Mouse (Mus musculus) MEL (cell line): Measurements from ENCODE around the gene Tmx1. TPM values are rescaled to one million over a fixed set of nuclear protein-coding genes. Genes with fewer than 3 reads are reported as not detected.

ENCODE experiments used
- DNase-seq: peaks from one replicate; pipeline ENCODE4 v3.0.0; 2011; ENCODE audit warnings: low read depth, low spot score
- H3K27ac ChIP-seq: 2 replicates; pipeline ENCODE4 v1.5.1; 2012; ENCODE audit warnings: low read depth, mild to moderate bottlenecking, control low read depth, low read length, moderate library complexity; ENCODE audit not compliant: control insufficient read depth
- H3K27me3 ChIP-seq, 2 experiments: fragments of 150-350 bp in 1 of 2; sonication (generic) in 1 of 2; 2 replicates each; pipeline ENCODE4 v1.6.1; 2012; ENCODE audit warnings: low read length in 2 of 2, mild to moderate bottlenecking in 2 of 2, improper control_type of control experiment in 1 of 2, moderate library complexity in 1 of 2; ENCODE audit not compliant: insufficient read depth in 2 of 2, control insufficient read depth in 1 of 2
- H3K36me3 ChIP-seq, 2 experiments: 2 replicates each; pipeline ENCODE4 v1.6.1; 2012 to 2014; ENCODE audit warnings: low read length in 2 of 2, improper control_type of control experiment in 1 of 2, inconsistent platforms in 1 of 2, mild to moderate bottlenecking in 1 of 2; ENCODE audit not compliant: insufficient read depth in 2 of 2, control insufficient read depth in 1 of 2
- H3K4me1 ChIP-seq, 2 experiments: fragments of 150-350 bp in 1 of 2; sonication (generic) in 1 of 2; 2 replicates each; pipeline ENCODE4 v1.6.1; 2012; ENCODE audit warnings: low read length in 2 of 2, improper control_type of control experiment in 1 of 2, mild to moderate bottlenecking in 1 of 2; ENCODE audit not compliant: insufficient read depth in 2 of 2, control insufficient read depth in 1 of 2
- H3K4me3 ChIP-seq, 2 experiments: fragments of 150-350 bp in 1 of 2; sonication (generic) in 1 of 2; 2 replicates each; pipeline ENCODE4 v1.5.1; 2012; ENCODE audit warnings: low read depth in 2 of 2, low read length in 2 of 2, mild to moderate bottlenecking in 2 of 2, moderate library complexity in 2 of 2, control low read depth in 1 of 2, improper control_type of control experiment in 1 of 2; ENCODE audit not compliant: control insufficient read depth in 1 of 2, insufficient read depth in 1 of 2
- H3K79me2 ChIP-seq: 2 replicates; pipeline ENCODE4 v1.6.1; 2012; ENCODE audit warnings: mild to moderate bottlenecking, low read length, moderate library complexity; ENCODE audit not compliant: control insufficient read depth, poor library complexity, insufficient read depth
- H3K9ac ChIP-seq: 2 replicates; pipeline ENCODE4 v1.6.1; 2012; ENCODE audit warnings: low read depth, mild to moderate bottlenecking, control low read depth, low read length, moderate library complexity; ENCODE audit not compliant: control insufficient read depth, poor library complexity, severe bottlenecking
- H3K9me3 ChIP-seq: fragments of 150-350 bp; sonication (generic); replicated peaks from 2 replicates; pipeline ENCODE4 v1.6.1; 2012; ENCODE audit warnings: mild to moderate bottlenecking, low read length, improper control_type of control experiment, moderate library complexity; ENCODE audit not compliant: insufficient read depth
- BHLHE40 ChIP-seq: IDR thresholded peaks from 2 replicates; pipeline ENCODE4 v1.6.1; 2012; ENCODE audit warnings: low read depth, mild to moderate bottlenecking, inconsistent platforms, low read length, improper control_type of control experiment, borderline replicate concordance
- CHD1 ChIP-seq: IDR thresholded peaks from 2 replicates; pipeline ENCODE4 v1.6.1; 2012; ENCODE audit warnings: low read depth, mild to moderate bottlenecking, inconsistent platforms, low read length, improper control_type of control experiment
- CTCF ChIP-seq, 3 experiments: IDR thresholded peaks in 2 of 3; conservative IDR thresholded peaks in 1 of 3; 2 replicates each; pipeline ENCODE4 v1.5.1; 2011 to 2012; ENCODE audit warnings: low read length in 3 of 3, low read depth in 2 of 3, mild to moderate bottlenecking in 2 of 3, improper control_type of control experiment in 1 of 3, inconsistent platforms in 1 of 3, mixed read lengths in 1 of 3, moderate library complexity in 1 of 3; ENCODE audit not compliant: control insufficient read depth in 1 of 3, insufficient read depth in 1 of 3, poor library complexity in 1 of 3, severe bottlenecking in 1 of 3
- E2F4 ChIP-seq: IDR thresholded peaks from 2 replicates; pipeline ENCODE4 v1.6.1; 2011; ENCODE audit warnings: low read depth, low read length, improper control_type of control experiment, borderline replicate concordance
- ELF1 ChIP-seq: IDR thresholded peaks from 2 replicates; pipeline ENCODE4 v1.6.1; 2014; ENCODE audit warnings: low read depth, mild to moderate bottlenecking, inconsistent platforms, low read length, improper control_type of control experiment, moderate library complexity
- EP300 ChIP-seq, 2 experiments: IDR thresholded peaks; 2 replicates each; pipeline ENCODE4 v1.6.1; 2011; ENCODE audit warnings: improper control_type of control experiment in 2 of 2, low read length in 2 of 2, low read depth in 1 of 2, mild to moderate bottlenecking in 1 of 2
- ETS1 ChIP-seq: IDR thresholded peaks from 2 replicates; pipeline ENCODE4 v1.6.1; 2012; ENCODE audit warnings: low read depth, mild to moderate bottlenecking, inconsistent platforms, low read length, improper control_type of control experiment, moderate library complexity
- GABPA ChIP-seq: IDR thresholded peaks from 2 replicates; pipeline ENCODE4 v1.6.1; 2012; ENCODE audit warnings: low read depth, mild to moderate bottlenecking, inconsistent platforms, low read length, improper control_type of control experiment, moderate library complexity
- GATA1 ChIP-seq: IDR thresholded peaks from 2 replicates; pipeline ENCODE4 v1.6.1; 2011; ENCODE audit warnings: low read depth, low read length, improper control_type of control experiment
- HCFC1 ChIP-seq: IDR thresholded peaks from 2 replicates; pipeline ENCODE4 v1.6.1; 2012; ENCODE audit warnings: low read depth, mild to moderate bottlenecking, inconsistent platforms, low read length, improper control_type of control experiment, moderate library complexity
- JUND ChIP-seq: IDR thresholded peaks from 2 replicates; pipeline ENCODE4 v1.6.1; 2011; ENCODE audit warnings: low read depth, mild to moderate bottlenecking, improper control_type of control experiment, low read length
- MAFK ChIP-seq: IDR thresholded peaks from 2 replicates; pipeline ENCODE4 v1.6.1; 2011; ENCODE audit warnings: low read depth, mild to moderate bottlenecking, low read length, improper control_type of control experiment, borderline replicate concordance
- MAX ChIP-seq: IDR thresholded peaks from 2 replicates; pipeline ENCODE4 v1.6.1; 2011; ENCODE audit warnings: low read length, improper control_type of control experiment
- MAZ ChIP-seq: IDR thresholded peaks from 2 replicates; pipeline ENCODE4 v1.6.1; 2012; ENCODE audit warnings: low read depth, mild to moderate bottlenecking, inconsistent platforms, low read length, improper control_type of control experiment
- MYB ChIP-seq: IDR thresholded peaks from 2 replicates; pipeline ENCODE4 v1.6.1; 2011; ENCODE audit warnings: mild to moderate bottlenecking, low read depth, low read length, improper control_type of control experiment
- MYC ChIP-seq: IDR thresholded peaks from 2 replicates; pipeline ENCODE4 v1.6.1; 2011; ENCODE audit warnings: low read depth, mild to moderate bottlenecking, low read length, improper control_type of control experiment, moderate library complexity
- NELFE ChIP-seq: IDR thresholded peaks from 2 replicates; pipeline ENCODE4 v1.6.1; 2011; ENCODE audit warnings: low read depth, low read length, improper control_type of control experiment
- NRF1 ChIP-seq: IDR thresholded peaks from 2 replicates; pipeline ENCODE4 v1.6.1; 2014; ENCODE audit warnings: low read depth, mild to moderate bottlenecking, inconsistent platforms, low read length, improper control_type of control experiment, moderate library complexity; ENCODE audit not compliant: poor library complexity, insufficient read depth, severe bottlenecking
- POLR2A ChIP-seq, 2 experiments: IDR thresholded peaks; 2 replicates each; pipeline ENCODE4 v1.6.1; 2011 to 2012; ENCODE audit warnings: low read length in 2 of 2, mild to moderate bottlenecking in 2 of 2, control low read depth in 1 of 2, improper control_type of control experiment in 1 of 2, low read depth in 1 of 2, moderate library complexity in 1 of 2; ENCODE audit not compliant: control insufficient read depth in 1 of 2, insufficient read depth in 1 of 2, poor library complexity in 1 of 2
- POLR2AphosphoS2 ChIP-seq: IDR thresholded peaks from 2 replicates; pipeline ENCODE4 v1.6.1; 2011; ENCODE audit warnings: low read length, improper control_type of control experiment
- POLR2AphosphoS5 ChIP-seq: IDR thresholded peaks from 2 replicates; pipeline ENCODE4 v1.6.1; 2012; ENCODE audit warnings: low read depth, borderline replicate concordance, mild to moderate bottlenecking, inconsistent platforms, low read length, moderate library complexity, mixed read lengths
- RAD21 ChIP-seq: IDR thresholded peaks from 2 replicates; pipeline ENCODE4 v1.6.1; 2011; ENCODE audit warnings: mild to moderate bottlenecking, low read depth, low read length, improper control_type of control experiment
- RCOR1 ChIP-seq: IDR thresholded peaks from 2 replicates; pipeline ENCODE4 v1.6.1; 2012; ENCODE audit warnings: low read depth, mild to moderate bottlenecking, inconsistent platforms, low read length, improper control_type of control experiment
- SIN3A ChIP-seq: IDR thresholded peaks from 2 replicates; pipeline ENCODE4 v1.6.1; 2012; ENCODE audit warnings: low read length, improper control_type of control experiment, inconsistent platforms
- SMC3 ChIP-seq: IDR thresholded peaks from 2 replicates; pipeline ENCODE4 v1.6.1; 2011; ENCODE audit warnings: low read depth, low read length, improper control_type of control experiment
- TAL1 ChIP-seq: IDR thresholded peaks from 2 replicates; pipeline ENCODE4 v1.6.1; 2012; ENCODE audit warnings: mild to moderate bottlenecking, inconsistent platforms, low read length, moderate library complexity, mixed read lengths
- TBP ChIP-seq: IDR thresholded peaks from 2 replicates; pipeline ENCODE4 v1.8.0; 2011; ENCODE audit warnings: low read depth, low read length, improper control_type of control experiment
- TCF12 ChIP-seq: IDR thresholded peaks from 2 replicates; pipeline ENCODE4 v1.6.1; 2014; ENCODE audit warnings: low read depth, mild to moderate bottlenecking, inconsistent platforms, low read length, improper control_type of control experiment, moderate library complexity
- UBTF ChIP-seq: IDR thresholded peaks from 2 replicates; pipeline ENCODE4 v1.6.1; 2012; ENCODE audit warnings: low read depth, mild to moderate bottlenecking, inconsistent platforms, low read length, improper control_type of control experiment, moderate library complexity, borderline replicate concordance; ENCODE audit not compliant: insufficient read depth
- USF1 ChIP-seq: IDR thresholded peaks from 2 replicates; pipeline ENCODE4 v1.6.1; 2014; ENCODE audit warnings: low read depth, mild to moderate bottlenecking, inconsistent platforms, low read length, improper control_type of control experiment, moderate library complexity
- USF2 ChIP-seq, 2 experiments: IDR thresholded peaks; 2 replicates each; pipeline ENCODE4 v1.6.1; 2011 to 2012; ENCODE audit warnings: improper control_type of control experiment in 2 of 2, low read length in 2 of 2, borderline replicate concordance in 1 of 2, inconsistent platforms in 1 of 2, low read depth in 1 of 2, mild to moderate bottlenecking in 1 of 2; ENCODE audit not compliant: insufficient read depth in 1 of 2
- ZC3H11A ChIP-seq: IDR thresholded peaks from 2 replicates; pipeline ENCODE4 v1.6.1; 2012; ENCODE audit warnings: low read depth, mild to moderate bottlenecking, inconsistent platforms, low read length, improper control_type of control experiment
- ZKSCAN1 ChIP-seq: IDR thresholded peaks from 2 replicates; pipeline ENCODE4 v1.6.1; 2012; ENCODE audit warnings: low read depth, mild to moderate bottlenecking, inconsistent platforms, low read length, improper control_type of control experiment, moderate library complexity
- ZMIZ1 ChIP-seq: IDR thresholded peaks from 2 replicates; pipeline ENCODE4 v1.6.1; 2012; ENCODE audit warnings: low read depth, mild to moderate bottlenecking, inconsistent platforms, low read length, improper control_type of control experiment, moderate library complexity
- ZNF384 ChIP-seq: IDR thresholded peaks from 2 replicates; pipeline ENCODE4 v1.6.1; 2012; ENCODE audit warnings: low read depth, mild to moderate bottlenecking, inconsistent platforms, low read length, improper control_type of control experiment
- polyA plus RNA-seq, 2 experiments: library from polyadenylated mRNA; stranded (reverse) in 1 of 2; unstranded in 1 of 2; fragments of >175 nt in 1 of 2; fragments of >200 nt in 1 of 2; gene quantifications; 2 replicates each; pipeline versions ENCODE4 v1.2.1 to v1.2.4; 2012; ENCODE audit warnings: low replicate concordance in 2 of 2, low read depth in 1 of 2; ENCODE audit not compliant: insufficient read length in 2 of 2, insufficient read depth in 1 of 2, missing spikeins in 1 of 2
- total RNA-seq: library from RNA; depleted of rRNA; stranded (reverse); fragments of 300-350 nt; gene quantifications from 2 replicates; pipeline ENCODE4 v1.2.3, GENCODE M21; 2012; rRNA removed

Tmx1 gene
- total RNA-seq (51.6 and 51.9 TPM in 2 replicates), polyA plus RNA-seq (10 to 100 TPM in 1 of 2 experiments, not detected in 1; 71.6 TPM)

GRCm38 (mm10) chr12:70452726-70453645, at the start of gene Tmx1:
TSS of gene Tmx1 (plus strand) at chr12:70453095.
- no peaks in the 10 kb centered on the region for H3K27me3 ChIP-seq
- H3K9ac ChIP-seq = peak within 1 kb of the TSS; percentile 98
- peak; percentile 95 for DNase-seq
- peaks cover 6 to 17% of the 10 kb centered on the region in 2 experiments; a peak in 3 of 4 replicates for H3K36me3 ChIP-seq
- H3K4me3 ChIP-seq = peak within 1 kb of the TSS; percentile 83 to 84
- peaks cover 19% of the 10 kb centered on the region for H3K79me2 ChIP-seq
- peak within 1 kb of the TSS; percentile 83 for H3K27ac ChIP-seq
- no peaks in the 10 kb centered on the region for H3K9me3 ChIP-seq
- H3K4me1 ChIP-seq = peaks cover 5 to 8% of the 10 kb centered on the region in 2 experiments
- TF ChIP-seq CHD1 = no peak
- TF ChIP-seq ZKSCAN1 = no peak
- no peak for TF ChIP-seq BHLHE40
- peak; percentile 64; the same call in 1 of the 2 replicates for TF ChIP-seq E2F4
- TF ChIP-seq EP300 (IDR thresholded peaks at IDR 0.05; ENCODE audit: low read depth in 1 of 2, low read length in 2 of 2) = no peak
- TF ChIP-seq ZC3H11A = no peak
- peak; percentile 89 to 93 for TF ChIP-seq POLR2A (IDR thresholded peaks at IDR 0.05; ENCODE audit: control insufficient read depth in 1 of 2, insufficient read depth in 1 of 2, low read depth in 1 of 2, low read length in 2 of 2, poor library complexity in 1 of 2)
- TF ChIP-seq POLR2AphosphoS2 = peak; percentile 87
- peak; percentile 47 for TF ChIP-seq SIN3A
- peak; percentile 66; the same call in 1 of the 2 replicates for TF ChIP-seq MAZ
- TF ChIP-seq USF2 (IDR thresholded peaks at IDR 0.05; ENCODE audit: borderline replicate concordance in 1 of 2, insufficient read depth in 1 of 2, low read depth in 1 of 2, low read length in 2 of 2) = no peak
- no peak for TF ChIP-seq GATA1
- TF ChIP-seq SMC3 = no peak
- TF ChIP-seq MYB = no peak
- peak; percentile 59 for TF ChIP-seq TCF12
- no peak for TF ChIP-seq RAD21
- TF ChIP-seq MYC = no peak; the same call in none of the 2 replicates
- TF ChIP-seq ETS1 = 0 out of 2 replicates have a peak, but pooled peaks have one; percentile 7
- TF ChIP-seq UBTF = no peak
- no peak for TF ChIP-seq TAL1
- no peak for TF ChIP-seq USF1
- TF ChIP-seq MAX = peak; percentile 33
- TF ChIP-seq CTCF (IDR thresholded peaks at IDR 0.05 in 2 of 3, conservative IDR thresholded peaks at IDR 0.05 in 1 of 3; ENCODE audit: control insufficient read depth in 1 of 3, insufficient read depth in 1 of 3, low read depth in 2 of 3, low read length in 3 of 3, poor library complexity in 1 of 3, severe bottlenecking in 1 of 3) = no peak
- TF ChIP-seq GABPA = no peak
- peak; percentile 88 for TF ChIP-seq ELF1
- no peak for TF ChIP-seq POLR2AphosphoS5
- TF ChIP-seq HCFC1 = peak; percentile 74
- TF ChIP-seq MAFK = no peak
- TF ChIP-seq JUND = no peak
- TF ChIP-seq ZNF384 = no peak
- peak; percentile 24; the same call in 1 of the 2 replicates for TF ChIP-seq TBP
- peak; percentile 39; the same call in 1 of the 2 replicates for TF ChIP-seq ZMIZ1
- no peak for TF ChIP-seq RCOR1
- TF ChIP-seq NRF1 = peak; percentile 100
- TF ChIP-seq NELFE = peak; percentile 80
